8 mouse cellular contexts compared by ENCODE assay signal in genomic region chr19:10605293-10605900, GRCm38 (mm10). TPM values are rescaled to one million over a fixed set of nuclear protein-coding genes. Genes with fewer than 3 reads are reported as not detected.
A peak's percentile ranks its signal among the peaks of the same experiment; 100 is the strongest.
DNase-seq lines count a peak whose midpoint lies in the region; ATAC-seq lines count a peak whose summit lies in the region.

TSS of gene Ddb1 (plus strand) at chr19:10605327.
TSS of gene Tkfc (minus strand) at chr19:10605654.

- intact Hi-C loops in gastrocnemius, postnatal 14 days (cut with DNase I; ENCODE audit: low total_unique reads) = no loop called here
- intact Hi-C loops in left cerebral cortex, postnatal 10 days (cut with DNase I) = loop anchor here (5.0 kb wide), 1 partner anchor 48 kb away; the partner anchor contains the start of gene Tmem216

- peak; percentile 91 for ATAC-seq in inflammation-experienced regulatory T-cells, adult 6 months
- peak; percentile 92 for ATAC-seq in megakaryocyte-erythroid progenitor cell, adult 5-6 weeks (replicated peaks; ENCODE audit: low FRiP score, low TSS enrichment, poor library complexity, severe bottlenecking)

- DNase-seq in adipocyte (ENCODE audit: low spot score) = peak; percentile 99
- DNase-seq in embryo, embryonic 10 days (ENCODE audit: low spot score) = peak; percentile 99
- peak; percentile 99 for DNase-seq in gastrocnemius, postnatal 14 days
- peak; percentile 98 to 99 for DNase-seq in left cerebral cortex, postnatal 10 days (ENCODE audit: extremely low spot score in 1 of 2, low spot score in 2 of 2)
- DNase-seq in right cerebral cortex, postnatal 25 days = peak; percentile 99
- DNase-seq in urinary bladder, postnatal 4 days (ENCODE audit: low spot score in 2 of 2) = peak; percentile 98 to 99

RNA-seq across cellular contexts. Expression of gene Ddb1, which starts in this region (rescaled TPM):
- 100 to 1,000 TPM; 143 to 164 TPM for total RNA-seq in gastrocnemius, postnatal 14 days (2021)
- polyA plus RNA-seq in inflammation-experienced regulatory T-cells, adult 6 months (2017; shearing (Covaris generic)) = 100 to 1,000 TPM in 2 of 3 experiments, 10 to 100 TPM in 1; 94.0 to 107 (median 105) TPM
- total RNA-seq in left cerebral cortex, postnatal 10 days (2021) = 100 to 1,000 TPM; 207 to 211 TPM
- 229 and 288 TPM in 2 replicates for total RNA-seq in megakaryocyte-erythroid progenitor cell, adult 5-6 weeks (2014; fragmentation: Nextera tagmentation)
- total RNA-seq in megakaryocyte-erythroid progenitor cell, adult 5-6 weeks (2017) = 535 and 656 TPM in 2 replicates

RNA-seq across cellular contexts. Expression of gene Tkfc, which starts in this region (rescaled TPM):
- 1 to 10 TPM; 6.4 to 7.2 TPM for total RNA-seq in gastrocnemius, postnatal 14 days (2021)
- 10 to 100 TPM in 1 of 3 experiments, 1 to 10 TPM in 2; 8.4 to 10.7 (median 9.5) TPM for polyA plus RNA-seq in inflammation-experienced regulatory T-cells, adult 6 months (2017; shearing (Covaris generic))
- 10 to 100 TPM; 26.1 to 32.0 TPM for total RNA-seq in left cerebral cortex, postnatal 10 days (2021)
- 9.0 and 9.6 TPM in 2 replicates for total RNA-seq in megakaryocyte-erythroid progenitor cell, adult 5-6 weeks (2014; fragmentation: Nextera tagmentation)
- total RNA-seq in megakaryocyte-erythroid progenitor cell, adult 5-6 weeks (2017) = 1.9 and 4.2 TPM in 2 replicates

Comparison
In these comparisons a context has a peak if more than half of its experiments do, and no peak if none do; other contexts are left out.
1. Peak in every context shown above with its lines: DNase-seq and ATAC-seq.